Mouse (Mus musculus): ENCODE data around the gene Abl1.

The Abl1 gene

DNA sequence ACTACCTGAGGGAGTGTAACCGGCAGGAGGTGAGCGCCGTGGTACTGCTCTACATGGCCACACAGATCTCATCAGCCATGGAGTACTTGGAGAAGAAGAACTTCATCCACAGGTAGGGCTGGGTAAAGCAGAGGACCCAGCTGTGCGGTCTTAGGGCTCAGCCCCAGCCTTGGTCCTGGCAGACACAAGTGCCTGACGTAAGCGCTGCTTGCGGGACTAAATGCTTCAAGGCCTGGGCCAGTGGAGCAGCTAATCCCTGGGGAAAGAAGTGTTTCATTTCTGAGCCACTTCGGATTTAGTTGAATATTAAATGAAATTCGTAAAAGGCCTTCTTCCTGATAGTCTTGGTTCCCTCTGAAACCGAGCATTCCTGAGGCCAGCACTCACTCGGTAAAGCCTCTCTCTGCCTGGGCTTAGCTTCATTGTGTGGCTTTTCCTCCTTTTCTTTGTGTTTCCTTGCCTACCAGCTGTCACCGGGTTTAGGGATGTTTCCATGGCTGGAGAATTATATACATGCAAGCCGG, 102.6 kb downstream of the Abl1 start:
- DNase-seq = no peak

DNA sequence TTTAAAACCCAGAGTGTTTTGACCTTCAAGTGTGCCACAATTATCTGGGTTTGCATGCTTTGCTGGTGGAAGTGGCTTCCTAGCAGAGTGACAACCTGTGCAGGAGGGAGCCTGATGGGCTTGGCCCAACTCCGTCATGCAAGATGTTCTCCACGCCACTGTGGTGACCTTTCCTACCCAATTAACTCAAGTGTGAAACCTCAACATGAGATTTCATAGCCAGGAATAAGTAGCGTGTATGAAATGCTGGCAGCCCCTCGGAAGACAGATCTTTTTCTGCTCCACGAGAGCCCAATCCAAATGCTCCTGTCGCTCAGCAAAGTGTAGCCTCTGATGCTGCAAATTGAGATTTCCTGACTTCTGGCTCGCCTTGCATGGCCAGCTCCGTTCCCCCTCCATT, 103.1 kb downstream of the Abl1 start:
- no peak for DNase-seq

DNA sequence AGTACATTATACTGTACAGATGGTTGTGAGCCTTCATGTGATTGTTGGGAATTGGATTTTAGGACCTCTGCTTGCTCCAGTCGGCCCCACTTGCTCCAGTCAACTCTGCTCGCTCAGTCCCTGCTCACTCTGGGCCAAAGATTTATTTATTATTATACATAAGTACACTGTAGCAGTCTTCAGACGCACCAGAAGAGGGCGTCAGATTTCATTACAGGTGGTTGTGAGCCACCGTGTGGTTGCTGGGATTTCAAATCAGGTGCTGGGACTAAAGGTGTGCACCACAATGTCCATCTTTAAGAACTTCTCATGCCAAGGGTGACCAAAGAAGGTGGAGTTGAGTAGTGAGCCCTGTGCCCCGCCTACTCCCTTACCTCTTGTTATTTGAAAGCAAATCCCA, 104.4 kb downstream of the Abl1 start:
- DNase-seq = no peak

DNA sequence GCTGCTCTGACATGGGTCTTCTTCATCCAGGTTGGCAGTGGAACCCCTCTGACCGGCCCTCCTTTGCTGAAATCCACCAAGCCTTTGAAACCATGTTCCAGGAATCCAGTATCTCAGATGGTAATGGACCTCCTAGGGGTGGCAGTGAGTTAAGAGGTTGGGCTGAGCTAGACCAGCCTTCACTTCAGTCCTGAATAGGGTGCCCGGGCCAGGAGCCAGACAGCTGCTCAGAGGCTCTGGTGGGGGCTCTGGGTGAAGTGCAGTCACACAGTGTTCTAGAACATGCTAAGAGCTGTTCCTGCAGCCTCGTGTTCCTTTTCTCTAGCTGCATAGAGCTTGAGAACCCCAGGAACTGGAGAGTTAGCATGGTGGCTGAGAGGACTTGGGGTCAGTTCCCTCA, 108.8 kb downstream of the Abl1 start:
- no peak for DNase-seq

DNA sequence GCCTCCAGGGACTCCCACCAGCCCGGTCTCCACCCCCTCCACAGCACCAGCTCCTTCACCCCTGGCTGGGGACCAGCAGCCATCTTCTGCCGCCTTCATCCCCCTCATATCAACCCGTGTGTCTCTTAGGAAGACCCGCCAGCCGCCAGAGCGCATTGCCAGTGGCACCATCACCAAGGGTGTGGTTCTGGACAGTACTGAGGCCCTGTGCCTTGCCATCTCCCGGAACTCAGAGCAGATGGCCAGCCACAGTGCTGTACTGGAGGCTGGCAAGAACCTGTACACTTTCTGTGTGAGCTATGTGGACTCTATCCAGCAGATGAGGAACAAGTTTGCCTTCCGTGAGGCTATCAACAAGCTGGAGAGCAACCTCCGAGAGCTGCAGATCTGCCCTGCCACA, 113.2 kb downstream of the Abl1 start:
- peak; percentile 59 to 61 for DNase-seq

DNA sequence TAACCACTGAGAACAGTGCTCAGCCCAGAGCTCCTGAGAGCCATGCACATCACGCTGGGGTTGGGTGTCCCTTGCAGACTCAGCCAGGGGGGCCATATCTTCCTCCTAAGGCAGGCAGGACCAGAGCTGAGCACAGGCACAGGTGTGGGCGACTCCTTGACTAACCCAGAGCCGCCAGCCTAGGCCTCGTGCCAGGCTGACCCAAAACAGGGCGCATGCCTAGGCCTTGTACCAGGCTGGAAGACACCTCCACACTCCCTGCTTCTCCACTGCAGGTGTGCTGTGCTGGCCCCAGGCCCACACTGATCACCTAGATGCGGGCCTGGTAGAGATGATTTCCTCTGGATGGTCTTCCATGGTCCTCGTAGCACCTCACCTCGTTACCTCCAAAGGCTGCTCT, 114.6 kb downstream of the Abl1 start:
- DNase-seq = peak in 1 of 2 experiments; percentile 31

DNA sequence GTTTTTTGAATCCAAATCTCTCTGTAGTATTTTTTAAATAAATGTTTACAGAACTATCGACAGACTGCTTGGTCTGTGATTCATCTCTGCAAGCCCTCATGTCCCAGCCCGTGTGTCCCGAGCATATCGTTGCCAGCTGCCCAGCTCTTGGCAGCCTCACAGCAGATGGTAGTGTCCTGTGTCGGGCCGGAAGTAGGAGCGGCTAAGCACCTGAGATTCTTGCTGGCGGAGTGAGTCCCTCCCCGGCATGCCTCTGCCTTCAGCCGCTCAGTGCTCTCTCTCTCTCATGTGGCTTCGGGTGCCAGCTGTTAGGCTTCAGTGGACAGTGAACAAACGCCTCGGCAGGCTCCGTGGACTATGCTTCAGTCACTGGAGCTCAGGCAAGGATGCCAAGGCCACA, 115.3 kb downstream of the Abl1 start:
- peak; percentile 52 to 55 for DNase-seq

DNA sequence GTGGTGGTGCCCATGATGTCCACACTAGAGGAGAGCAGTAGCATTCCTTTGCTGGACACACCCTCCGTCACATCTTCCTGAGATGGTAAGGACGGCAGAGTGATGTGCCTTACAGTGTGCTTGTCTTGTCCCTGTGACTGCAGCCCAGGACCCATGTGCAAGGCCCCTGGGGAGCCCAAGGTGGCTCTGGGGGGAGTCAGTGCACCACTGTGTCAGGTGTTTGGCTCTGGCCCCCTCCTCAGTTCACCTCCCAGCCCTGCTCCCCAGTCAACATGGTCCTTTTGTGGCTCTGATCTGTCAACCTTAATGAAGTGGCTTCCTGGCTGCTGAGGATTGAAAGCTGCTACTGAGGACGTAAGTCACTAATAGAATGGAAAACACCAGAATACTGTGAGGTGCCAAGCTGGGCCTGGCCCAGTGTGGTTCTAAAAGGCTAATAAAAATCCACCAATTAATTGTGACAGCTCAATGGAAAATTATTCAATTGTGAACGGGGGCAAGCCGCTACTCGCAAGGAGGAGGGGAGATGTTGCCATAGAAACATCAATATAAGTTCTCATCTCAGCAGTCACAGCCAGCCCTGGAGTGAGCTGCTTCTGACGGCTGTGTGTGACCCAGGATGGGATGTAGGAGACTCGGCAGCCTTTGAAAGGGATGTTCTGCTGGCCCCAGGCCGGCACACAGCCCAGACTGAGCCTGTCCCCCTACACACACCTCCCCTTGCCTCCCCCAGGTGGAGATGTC, 118.6 kb downstream of the Abl1 start:
- DNase-seq = no peak

DNA sequence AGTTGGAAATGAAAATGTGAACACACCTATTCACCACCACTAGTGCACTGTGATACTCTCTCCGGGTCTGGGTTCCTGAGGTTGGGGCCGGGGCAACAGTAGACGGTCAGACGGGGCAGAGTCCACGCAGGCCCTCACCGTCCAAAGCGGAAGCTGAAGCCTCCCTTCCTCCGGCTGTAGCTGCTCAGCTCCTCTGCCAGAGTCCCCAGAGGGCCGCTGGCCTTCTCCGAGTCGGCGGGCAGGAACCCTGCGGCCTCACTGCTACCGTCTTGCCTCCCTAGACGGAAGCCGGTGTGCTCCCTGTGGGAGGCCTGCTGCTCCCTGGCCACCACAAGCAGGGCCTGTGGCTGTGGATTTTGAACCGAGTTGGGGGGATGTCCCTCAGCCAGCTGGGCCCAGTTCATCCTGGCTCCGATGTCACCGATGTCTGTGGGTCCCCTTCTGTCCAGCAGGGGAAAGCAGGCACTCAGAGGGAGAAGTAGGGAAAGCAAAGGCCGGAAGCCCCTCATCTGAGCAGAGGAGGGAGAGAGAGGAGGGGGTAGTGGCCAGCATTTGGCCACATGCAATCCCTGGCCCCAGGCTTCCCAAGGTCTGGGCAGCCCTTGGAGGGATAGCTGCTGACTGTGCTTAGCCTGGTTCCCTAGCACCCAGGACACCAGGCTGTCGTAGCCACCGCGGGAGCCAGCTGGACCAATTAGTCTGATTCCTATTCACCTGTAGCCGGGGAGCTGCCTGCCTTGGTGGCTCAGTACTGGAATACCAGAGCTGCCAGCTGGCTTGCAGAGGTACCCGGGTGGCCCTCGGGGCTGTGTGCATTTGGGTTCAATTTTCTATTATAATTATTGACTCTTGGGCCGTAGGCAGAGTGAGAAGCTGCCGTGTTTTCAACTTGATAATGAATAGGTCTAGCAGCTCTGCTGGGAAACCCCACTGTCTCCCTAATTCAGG, 120.5 kb downstream of the Abl1 start:
- no peak for DNase-seq

DNA sequence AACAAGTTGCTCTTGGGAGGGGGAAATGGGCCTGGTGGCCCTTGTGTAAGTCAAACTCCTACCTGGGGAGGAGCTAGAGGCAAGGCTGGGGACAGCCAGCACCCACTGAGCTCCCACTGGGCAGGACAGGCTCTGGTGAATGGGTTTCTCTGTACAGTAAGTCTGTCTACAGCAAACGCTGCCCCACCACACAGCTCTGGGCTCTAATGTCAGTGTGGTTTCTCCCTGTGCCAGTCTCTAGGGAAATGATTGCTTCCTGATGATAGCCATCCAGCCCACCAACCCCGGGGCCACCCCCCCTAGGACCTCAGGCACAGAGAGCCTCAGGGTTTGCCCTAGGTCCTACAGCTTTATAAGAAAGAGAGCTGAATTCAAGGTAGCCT, 121.2 kb downstream of the Abl1 start:
- DNase-seq = no peak

DNA sequence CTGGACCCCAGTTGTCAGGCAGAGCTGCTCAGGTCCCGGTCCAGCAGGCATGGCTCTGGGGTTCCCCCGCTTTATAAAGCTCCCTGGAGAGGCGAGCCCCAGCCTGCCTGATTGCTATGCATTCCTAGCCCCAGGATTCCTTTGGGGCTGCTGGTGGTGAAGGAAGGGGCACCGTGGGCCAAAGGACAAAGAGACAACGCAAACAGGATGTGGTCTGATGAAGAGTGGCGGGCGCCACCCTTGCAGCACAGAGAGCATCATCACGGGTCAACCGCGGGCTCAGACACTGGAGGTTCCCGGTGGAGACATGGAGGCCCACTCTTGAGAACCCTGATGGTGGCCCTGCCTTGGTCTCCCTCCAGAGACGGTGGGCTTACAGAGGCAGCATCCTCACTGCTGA, 122.3 kb downstream of the Abl1 start, which contains the start of gene Qrfp:
Qrfp (minus strand) TSS at position 137 of the 400 bp plus-strand sequence.
- DNase-seq = no peak

DNA sequence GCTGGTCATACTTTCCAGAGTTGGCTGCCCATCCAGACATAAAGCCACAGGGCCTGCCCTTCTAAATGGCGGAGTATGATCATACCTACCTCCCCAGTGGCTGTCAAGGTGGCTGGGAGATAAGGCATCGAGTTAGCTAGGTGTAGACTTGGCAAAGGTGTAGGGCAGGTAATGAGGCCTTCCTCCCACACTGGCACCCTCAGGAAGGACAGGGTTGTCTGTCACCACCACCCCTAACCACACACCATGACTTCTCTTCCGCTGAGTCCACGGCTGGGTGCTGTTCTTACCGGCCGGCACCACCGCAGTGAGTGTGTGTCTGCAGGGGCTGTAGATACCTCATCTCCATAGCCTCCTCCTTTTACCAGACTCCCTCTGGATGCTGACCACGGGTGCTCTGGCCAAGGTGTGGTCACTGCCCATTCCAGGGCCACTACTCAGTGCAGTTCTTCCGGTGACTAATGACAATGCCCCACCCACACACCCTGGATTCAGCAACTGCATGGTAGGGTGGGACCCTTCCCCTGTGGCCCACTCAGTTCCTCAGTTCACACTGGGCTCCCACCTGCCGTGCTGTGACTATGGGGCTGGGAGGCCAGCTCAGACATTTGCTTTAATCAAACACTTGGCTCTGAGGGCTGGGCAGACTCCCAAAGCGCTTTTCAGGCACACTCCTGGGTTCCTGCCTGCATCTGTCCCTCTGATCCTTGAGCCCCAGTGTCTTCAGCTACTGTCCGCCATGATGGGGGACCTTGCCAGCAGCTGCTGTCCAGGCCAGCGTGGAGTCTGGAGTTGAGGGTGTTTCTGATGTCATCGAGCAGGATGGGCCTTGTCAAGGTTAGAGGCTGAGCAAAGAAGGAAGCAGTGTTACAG, 123.1 kb downstream of the Abl1 start:
- no peak for DNase-seq

DNA sequence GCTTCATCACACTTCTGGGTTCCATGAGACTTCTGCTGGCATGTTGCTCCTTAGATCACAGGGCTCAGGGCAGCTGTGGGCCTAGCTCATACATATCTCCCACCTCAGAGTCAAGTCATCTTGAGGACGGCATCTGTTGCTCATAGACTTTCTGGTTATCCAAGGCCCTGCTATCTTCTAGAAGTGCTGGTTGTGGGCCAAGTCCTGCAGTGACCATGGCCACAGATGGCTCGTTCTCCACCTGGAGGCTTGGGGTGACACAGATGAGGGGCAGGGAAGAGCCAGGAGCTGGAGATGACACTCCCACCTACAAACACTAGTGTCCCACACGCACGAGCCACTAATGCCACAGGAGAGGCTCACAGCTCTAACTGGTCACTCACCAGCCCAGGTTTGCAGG, 125.5 kb downstream of the Abl1 start:
- DNase-seq = no peak

DNA sequence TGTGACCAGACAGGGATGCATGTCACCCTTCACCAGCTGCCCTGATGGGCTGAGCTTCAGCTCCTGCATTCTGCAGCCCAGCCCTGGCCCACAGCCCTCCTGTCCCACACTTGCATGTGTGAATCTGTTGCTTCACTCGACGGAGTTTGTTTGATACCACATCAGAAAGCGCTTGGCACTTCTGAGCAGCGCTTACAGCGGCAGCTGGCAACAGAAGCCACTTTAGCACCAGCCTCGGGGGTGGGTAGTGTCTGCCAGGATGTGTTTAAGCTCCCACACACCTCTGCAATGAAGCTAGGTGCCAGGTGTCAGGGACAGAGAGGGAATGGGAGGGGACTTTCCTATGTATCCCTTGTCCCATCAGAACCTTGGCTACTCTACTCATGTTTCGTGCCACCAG, 126.5 kb downstream of the Abl1 start:
- DNase-seq = no peak

DNA sequence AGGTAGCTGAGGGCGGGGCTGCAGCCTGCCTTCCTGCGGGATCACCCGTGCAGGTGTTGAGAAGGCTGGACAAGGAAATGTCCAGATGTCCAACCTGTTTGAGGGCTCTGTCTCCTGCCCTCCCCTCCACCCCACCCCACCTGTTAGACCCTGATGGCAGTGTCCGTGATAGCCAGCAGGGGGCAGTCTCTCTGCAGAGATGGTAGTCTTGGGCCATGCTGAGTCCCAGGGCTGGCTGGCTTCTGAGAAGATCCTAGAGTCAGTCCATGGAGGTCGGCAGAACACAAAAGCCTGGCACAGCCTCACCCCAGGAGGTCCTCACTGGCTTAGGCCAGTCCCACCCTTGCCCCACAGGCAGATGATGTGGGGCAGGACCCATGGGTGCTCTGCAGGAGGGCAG, 127.2 kb downstream of the Abl1 start:
- peak; percentile 71 to 72 for DNase-seq

DNA sequence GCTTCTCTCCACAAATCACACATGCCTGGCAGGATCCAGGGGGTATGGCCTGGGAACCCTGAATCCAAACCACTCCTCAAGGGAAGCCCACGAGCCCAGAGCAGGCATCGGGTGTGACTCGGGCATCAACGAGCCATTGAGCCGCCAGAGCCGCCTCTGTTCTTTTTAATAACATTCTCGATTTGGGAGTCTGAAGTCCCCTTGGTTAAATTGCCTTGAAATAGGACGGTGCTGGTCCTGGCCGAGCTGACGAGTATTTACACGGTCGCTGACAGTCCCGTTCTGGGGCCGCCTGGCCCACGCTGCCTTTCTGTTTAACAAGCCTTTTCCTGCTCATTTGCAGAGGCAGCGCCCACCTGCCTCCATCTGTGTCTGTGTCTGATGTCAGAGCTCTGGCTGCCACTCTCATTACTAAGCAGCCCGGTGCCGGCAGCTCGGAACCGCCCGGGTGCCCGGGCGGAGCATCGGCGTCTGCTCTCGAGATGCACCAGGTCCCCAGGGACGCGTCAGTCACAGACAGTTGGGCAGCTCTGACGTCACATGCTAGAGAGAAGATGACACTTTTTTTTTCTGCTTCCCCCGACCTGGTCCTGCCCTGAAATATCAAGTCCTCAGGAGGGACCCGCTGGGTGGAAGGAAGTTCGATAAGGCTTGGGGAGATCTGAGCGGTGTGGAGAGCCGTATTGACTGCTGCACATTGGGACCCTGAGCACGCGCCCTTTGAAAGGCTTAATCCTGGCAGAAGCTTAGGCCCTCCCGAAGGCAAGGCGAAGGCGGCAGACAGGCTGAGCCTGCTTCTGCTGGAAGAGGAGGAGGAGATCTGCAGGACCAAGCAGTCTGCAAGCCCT, 134.6 kb downstream of the Abl1 start:
- DNase-seq = peak; percentile 48 to 60

DNA sequence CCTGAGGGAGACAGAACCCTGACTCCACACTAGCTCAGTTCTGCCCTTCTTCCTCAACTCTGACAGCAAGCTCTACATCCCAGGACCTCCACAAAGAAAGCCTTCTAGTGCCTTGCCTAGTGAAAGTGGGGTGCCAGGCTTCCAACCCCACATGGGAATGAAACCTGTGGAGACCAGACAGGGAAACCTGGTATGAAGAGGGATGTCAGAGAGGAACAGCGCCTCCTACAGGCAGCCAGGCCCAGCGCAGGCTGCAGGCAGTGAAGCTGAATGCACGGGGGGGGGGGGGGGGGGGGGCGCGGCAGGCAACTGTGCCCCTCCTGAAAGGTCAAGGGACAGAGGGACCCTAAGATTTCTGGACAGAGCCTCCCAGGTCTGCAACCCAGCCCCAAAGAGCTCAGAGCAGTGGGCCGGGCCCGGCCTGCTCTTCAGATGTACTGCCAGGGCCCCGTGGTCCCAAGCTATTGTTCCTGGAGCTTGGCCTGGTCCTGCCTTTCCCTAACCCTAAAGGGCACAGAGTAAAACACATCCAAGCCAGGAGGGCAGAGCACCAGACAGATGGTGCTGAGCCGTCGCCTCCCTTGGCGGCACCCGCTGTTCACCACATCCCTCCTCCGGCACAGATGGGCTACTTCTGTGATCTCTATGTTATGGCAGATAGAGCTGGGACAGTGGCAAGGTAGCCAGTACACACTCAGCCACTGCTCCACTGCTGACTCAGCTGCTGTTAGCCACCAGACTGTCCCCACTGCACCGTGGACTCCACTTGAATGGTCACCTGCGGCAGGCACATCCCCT, 136.0 kb downstream of the Abl1 start:
- DNase-seq = peak; percentile 43 to 52

DNA sequence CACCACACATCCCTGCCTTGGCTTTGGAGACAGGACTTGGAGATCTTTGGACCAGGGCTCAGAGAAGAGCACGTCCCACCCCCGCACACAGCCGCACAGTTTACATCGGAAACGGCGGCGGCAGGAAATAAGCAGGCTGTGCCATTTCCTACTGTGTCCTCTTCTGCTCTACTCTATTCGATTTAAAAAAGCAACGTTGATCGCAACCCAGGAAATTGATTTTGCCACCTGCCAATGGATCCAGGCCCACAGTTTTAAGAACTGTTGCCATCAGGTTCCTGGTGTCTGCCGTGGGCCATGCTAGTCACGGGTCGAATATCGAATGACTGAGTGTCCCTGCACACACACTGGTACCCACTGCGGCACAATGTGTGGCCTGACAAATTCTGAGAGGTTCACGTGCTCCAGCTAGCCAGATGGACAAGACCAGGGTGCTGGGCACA, 137.3 kb downstream of the Abl1 start:
- peak; percentile 34 to 44 for DNase-seq

DNA sequence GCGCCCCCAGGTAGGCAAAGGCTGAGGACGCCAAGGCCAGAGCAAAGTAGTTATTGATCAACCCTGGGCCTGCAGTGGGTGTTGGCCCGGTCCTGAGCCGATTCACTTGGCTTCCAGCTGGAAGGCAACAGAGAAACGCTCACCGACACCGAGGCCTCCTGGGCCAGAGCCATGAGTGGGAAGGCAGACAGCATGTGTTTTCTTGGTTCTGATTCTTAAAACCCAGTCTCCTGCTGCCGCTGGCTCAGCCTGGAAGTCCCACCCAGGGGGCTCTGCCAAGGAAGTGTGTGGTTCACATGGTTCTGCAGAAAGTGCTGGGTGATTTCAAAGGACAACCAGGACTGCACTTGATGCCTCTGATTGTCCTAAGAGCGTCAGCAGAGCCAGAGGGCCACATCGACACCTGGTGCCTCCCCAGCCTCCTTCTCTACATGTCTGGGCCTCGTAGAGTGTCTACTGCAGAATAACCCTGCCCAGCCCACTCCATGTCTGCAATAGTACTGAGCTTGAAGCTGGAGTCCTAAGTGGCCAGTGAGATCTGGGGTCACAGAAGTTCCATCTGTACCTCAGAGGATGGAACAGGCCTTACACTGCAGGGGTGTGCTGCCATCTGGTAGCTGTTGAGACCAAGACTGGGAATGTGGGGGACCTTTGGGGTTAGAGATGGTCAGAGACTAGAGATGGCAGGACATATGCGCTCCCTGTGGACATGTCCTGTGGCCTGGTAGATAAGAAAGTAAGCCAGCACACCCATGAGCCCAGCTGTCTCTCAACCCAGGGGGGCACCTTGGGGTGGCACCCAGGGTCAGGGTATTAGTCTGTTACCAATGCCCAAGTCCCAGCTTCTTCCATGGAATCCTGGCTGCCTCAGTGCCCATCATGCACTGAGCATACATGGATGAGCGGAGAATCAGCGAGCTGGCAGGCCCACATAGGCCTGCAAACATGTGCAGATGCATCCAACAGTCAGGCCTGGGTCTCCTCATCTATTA, 138.2 kb downstream of the Abl1 start:
- peak; percentile 37 to 39 for DNase-seq
